Mouse (Mus musculus): ENCODE measurements at regions not wholly inside any gene's neighbourhood (a gene's known extent, or its start where the extent isn't known, plus 50 kb on each side); places are given as distances from the start of the nearest gene placed in this dataset.
"Not testable (repeated sequence)": the region's sequence is repeated elsewhere in the genome, so short reads cannot be mapped to it uniquely, and the experiment has no call there.

GRCm38 (mm10) chr12:93754505-93754904 is 1905.5 kb upstream of the Sel1l start:
- not testable (repeated sequence) for DNase-seq

- DNase-seq, result no peak
Measured at GRCm38 (mm10) chr12:93748300-93748847, 1899.4 kb upstream of the Sel1l start.

GRCm38 (mm10) chr12:93718704-93719497 is 1869.9 kb upstream of the Sel1l start:
- no peak for DNase-seq

- DNase-seq, result peak; percentile 76 to 78
Measured at GRCm38 (mm10) chr12:93705956-93706355, 1857.0 kb upstream of the Sel1l start.

- DNase-seq, result no peak
Measured at GRCm38 (mm10) chr12:93687196-93687595, 1838.2 kb upstream of the Sel1l start.

GRCm38 (mm10) chr12:93684385-93684784 is 1835.4 kb upstream of the Sel1l start:
- DNase-seq, result no peak

- no peak for DNase-seq
Measured at GRCm38 (mm10) chr12:93677478-93677877, 1828.5 kb upstream of the Sel1l start.

GRCm38 (mm10) chr12:93675032-93675431 is 1826.1 kb upstream of the Sel1l start:
- DNase-seq, result no peak

- DNase-seq, result no peak
Measured at GRCm38 (mm10) chr12:93669211-93669610, 1820.3 kb upstream of the Sel1l start.

- no peak for DNase-seq
Measured at GRCm38 (mm10) chr12:93666799-93667198, 1817.8 kb upstream of the Sel1l start.

All from cerebellum, postnatal 10 days (tissue).